Mouse (Mus musculus) intestine, embryonic 14.5 days (tissue): ENCODE data around the gene Gm10670. TPM values are rescaled to one million over a fixed set of nuclear protein-coding genes. Genes with fewer than 3 reads are reported as not detected.
"Not testable (repeated sequence)": the region's sequence is repeated elsewhere in the genome, so short reads cannot be mapped to it uniquely, and the experiment has no call there.

Experiments
- ATAC-seq: fragments of 200-750 bp; cut with Nextera tagmentation; replicated peaks from 2 replicates; pipeline ENCODE4 v1.8.0; 2017; ENCODE audit warnings: low read depth, moderate number of reproducible peaks, moderate TSS enrichment, moderate library complexity; ENCODE audit not compliant: low FRiP score, low TSS enrichment
- DNase-seq: peaks from one replicate; pipeline ENCODE4 v3.0.0-alpha.2; 2018; ENCODE audit warnings: low spot score
- H3K27ac ChIP-seq: fragments of 300-500 bp; sonication (generic); 2 replicates; pipeline ENCODE4 v1.5.1; 2014; ENCODE audit warnings: low read depth, mild to moderate bottlenecking, control low read depth
- H3K27me3 ChIP-seq: fragments of 300-500 bp; sonication (generic); replicated peaks from 2 replicates; pipeline ENCODE4 v1.6.1; 2014; ENCODE audit warnings: low read length, control low read depth; ENCODE audit not compliant: control insufficient read depth, insufficient read depth
- H3K36me3 ChIP-seq: fragments of 300-500 bp; sonication (generic); 2 replicates; pipeline ENCODE4 v1.6.1; 2014; ENCODE audit warnings: low read length, control low read depth; ENCODE audit not compliant: control insufficient read depth, insufficient read depth
- H3K4me1 ChIP-seq: fragments of 300-500 bp; sonication (generic); replicated peaks from 2 replicates; pipeline ENCODE4 v1.6.1; 2014; ENCODE audit warnings: low read length, control low read depth, mixed read lengths; ENCODE audit not compliant: control insufficient read depth, insufficient read depth
- H3K4me2 ChIP-seq: fragments of 300-500 bp; sonication (generic); 2 replicates; pipeline ENCODE4 v1.6.1; 2014; ENCODE audit warnings: low read length
- H3K4me3 ChIP-seq: fragments of 300-500 bp; sonication (generic); 2 replicates; pipeline ENCODE4 v1.5.1; 2014; ENCODE audit warnings: low read depth, low read length, control low read depth, mixed read lengths
- H3K9ac ChIP-seq: fragments of 300-500 bp; sonication (generic); 2 replicates; pipeline ENCODE4 v1.6.1; 2014; ENCODE audit warnings: mild to moderate bottlenecking, low read length
- H3K9me3 ChIP-seq: fragments of 300-500 bp; sonication (generic); 2 replicates; pipeline ENCODE4 v1.6.1; 2016; ENCODE audit warnings: low read length, control low read depth; ENCODE audit not compliant: control insufficient read depth
- WGBS: fragments of 180-500 bp; shearing (Covaris S2); extraction: QIAGEN DNeasy Blood & Tissue Kit; methylation state at CpG from one replicate; pipeline ENCODE4 v1.1.7; 2014; 5-methylcytosine and 5-hydroxymethylcytosine counted together
- polyA plus RNA-seq: library from polyadenylated mRNA; unstranded; fragments of >200 nt; fragmentation: Nextera tagmentation; extraction: Ambion mirVana; gene quantifications from 2 replicates; pipeline ENCODE4 v1.2.1, GENCODE M21; 2014

Gene Gm10670
- not detected in 2 replicates for polyA plus RNA-seq

DNA sequence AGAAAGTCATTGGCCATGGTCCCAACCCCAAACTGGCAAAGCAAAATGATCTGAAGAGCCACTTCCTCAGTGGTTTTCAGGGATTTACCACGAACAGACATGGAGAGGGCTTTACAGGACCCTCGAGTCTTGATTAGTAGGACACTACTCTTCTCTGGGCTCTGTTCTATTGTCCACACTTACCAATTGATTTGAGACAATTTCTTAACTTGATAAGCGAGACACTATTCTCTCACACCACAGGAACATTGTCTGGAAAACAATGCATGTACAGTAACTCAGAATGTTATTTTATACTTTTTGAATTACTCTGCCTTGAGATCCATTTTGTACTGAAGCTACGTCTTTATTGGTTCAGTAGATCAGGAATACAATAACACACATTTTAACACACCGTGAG is at the start of gene Gm10670:
TSS of gene Gm10670 (minus strand) at position 101 of the 400 bp plus-strand sequence.
- not testable (repeated sequence) for H3K9me3 ChIP-seq, H3K36me3 ChIP-seq, H3K27me3 ChIP-seq, H3K9ac ChIP-seq, DNase-seq, ATAC-seq, H3K4me1 ChIP-seq, H3K4me2 ChIP-seq, H3K27ac ChIP-seq, H3K4me3 ChIP-seq
- no CpG with 5 or more reads among the region's 5 CpGs for WGBS

DNA sequence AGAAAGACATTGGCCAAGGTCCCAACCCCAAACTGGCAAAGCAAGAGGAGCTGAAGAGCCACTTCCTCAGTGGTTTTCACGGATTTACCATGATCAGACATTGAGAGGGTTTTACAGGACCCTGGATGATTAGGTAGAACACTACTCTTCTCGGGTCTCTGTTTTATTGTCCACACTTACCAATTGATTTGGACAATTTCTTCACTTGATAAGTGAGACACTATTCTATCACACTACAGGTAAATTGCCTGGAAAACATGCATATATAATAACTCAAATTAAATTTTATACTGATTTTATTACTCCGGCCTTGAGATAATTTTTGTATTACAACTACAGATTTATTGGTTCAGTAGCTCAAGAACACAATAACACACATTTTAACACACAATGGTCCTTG is 35.7 kb upstream of the Gm10670 start, which contains the start of gene Vmn1r103:
TSS of gene Vmn1r103 (minus strand) at position 101 of the 400 bp plus-strand sequence.
- not testable (repeated sequence) for H3K4me2 ChIP-seq, H3K27ac ChIP-seq, H3K4me1 ChIP-seq, H3K9me3 ChIP-seq, H3K36me3 ChIP-seq, H3K27me3 ChIP-seq, DNase-seq, ATAC-seq, H3K4me3 ChIP-seq, H3K9ac ChIP-seq
- WGBS = no CpG with 5 or more reads among the region's 3 CpGs

DNA sequence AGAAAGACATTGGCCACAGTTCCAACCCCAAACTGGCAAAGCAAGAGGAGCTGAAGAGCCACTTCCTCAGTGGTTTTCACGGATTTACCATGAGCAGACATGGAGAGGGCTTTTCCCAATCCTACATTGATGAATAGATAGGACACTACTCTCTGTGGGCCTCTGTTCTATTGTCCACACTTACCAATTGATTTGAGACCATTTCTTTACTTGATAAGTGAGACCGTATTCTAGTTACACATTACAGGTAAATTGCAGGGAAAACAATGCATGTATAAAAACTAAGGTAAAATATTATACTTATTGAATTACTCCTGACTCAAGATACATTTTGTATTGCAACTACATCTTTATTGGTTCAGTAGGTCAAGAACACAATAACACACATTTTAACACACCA is 32.2 kb downstream of the Gm10670 start, which contains the start of gene Vmn1r101:
TSS of gene Vmn1r101 (minus strand) at position 101 of the 400 bp plus-strand sequence.
- H3K4me3 ChIP-seq, H3K27ac ChIP-seq, DNase-seq, H3K4me1 ChIP-seq, H3K9ac ChIP-seq, H3K4me2 ChIP-seq, ATAC-seq, H3K36me3 ChIP-seq, H3K27me3 ChIP-seq, H3K9me3 ChIP-seq: not testable (repeated sequence)
- WGBS = no CpG with 5 or more reads among the region's 2 CpGs

Other genes with a start within 250 kb of the Gm10670 start
- not detected in 2 replicates for gene Gm4498, start 241.1 kb downstream of the Gm10670 start, polyA plus RNA-seq
- not detected in 2 replicates for gene Gm5890, start 212.1 kb downstream of the Gm10670 start, polyA plus RNA-seq
- not detected in 2 replicates for gene Gm4133, start 140.9 kb downstream of the Gm10670 start, polyA plus RNA-seq
- not detected in 2 replicates for gene Gm5728, start 99.5 kb downstream of the Gm10670 start, polyA plus RNA-seq
- not detected in 2 replicates for gene Vmn1r100, start 57.0 kb downstream of the Gm10670 start, polyA plus RNA-seq
- gene Vmn1r101, start 32.3 kb downstream of the Gm10670 start, polyA plus RNA-seq = not detected in 2 replicates
- not detected in 2 replicates for gene Vmn1r103, start 35.6 kb upstream of the Gm10670 start, polyA plus RNA-seq
- gene Vmn1r104, start 58.9 kb upstream of the Gm10670 start, polyA plus RNA-seq = not detected in 2 replicates
- gene Gm5726, start 70.8 kb upstream of the Gm10670 start, polyA plus RNA-seq = not detected in 2 replicates
- gene Gm4141, start 101.3 kb upstream of the Gm10670 start, polyA plus RNA-seq = not detected in 2 replicates
- gene Gm4513, start 124.1 kb upstream of the Gm10670 start, polyA plus RNA-seq = not detected in 2 replicates
- gene Vmn1r107, start 194.0 kb upstream of the Gm10670 start, polyA plus RNA-seq = not detected in 2 replicates
- gene Vmn1r111, start 228.3 kb upstream of the Gm10670 start, polyA plus RNA-seq = not detected in 2 replicates